Mouse (Mus musculus) embryonic facial prominence, embryonic 11.5 days (tissue): ENCODE measurements around the gene Msmp. TPM values are rescaled to one million over a fixed set of nuclear protein-coding genes. Genes with fewer than 3 reads are reported as not detected.

Experiments used
- ATAC-seq: fragments of 200-750 bp; cut with Nextera tagmentation; replicated peaks from 2 replicates; pipeline ENCODE4 v1.8.0; 2017; ENCODE audit warnings: low read depth; ENCODE audit not compliant: insufficient number of reproducible peaks, low FRiP score, low TSS enrichment
- DNase-seq: peaks from one replicate; pipeline ENCODE4 v3.0.0-alpha.2; 2015; ENCODE audit warnings: low spot score
- H3K27ac ChIP-seq: fragments of 300-500 bp; sonication (generic); replicated peaks from 2 replicates; pipeline ENCODE4 v1.5.1; 2014; ENCODE audit warnings: mild to moderate bottlenecking, low read depth, low read length, control low read depth
- H3K27me3 ChIP-seq: fragments of 300-500 bp; sonication (generic); 2 replicates; pipeline ENCODE4 v1.6.1; 2014; ENCODE audit warnings: mild to moderate bottlenecking, low read length, moderate library complexity, mixed read lengths; ENCODE audit not compliant: control insufficient read depth, insufficient read depth
- H3K36me3 ChIP-seq: fragments of 300-500 bp; sonication (generic); replicated peaks from 2 replicates; pipeline ENCODE4 v1.6.1; 2014; ENCODE audit warnings: low read depth, mild to moderate bottlenecking, low read length, moderate library complexity, mixed read lengths; ENCODE audit not compliant: control insufficient read depth, insufficient read depth
- H3K4me1 ChIP-seq: fragments of 300-500 bp; sonication (generic); 2 replicates; pipeline ENCODE4 v1.6.1; 2014; ENCODE audit warnings: low read length, mixed read lengths; ENCODE audit not compliant: control insufficient read depth, insufficient read depth
- H3K4me2 ChIP-seq: fragments of 300-500 bp; sonication (generic); 2 replicates; pipeline ENCODE4 v1.6.1; 2014; ENCODE audit warnings: low read depth, mild to moderate bottlenecking, control low read depth, low read length, moderate library complexity
- H3K4me3 ChIP-seq: fragments of 300-500 bp; sonication (generic); 2 replicates; pipeline ENCODE4 v1.5.1; 2014; ENCODE audit warnings: low read depth, low read length, control low read depth
- H3K9ac ChIP-seq: fragments of 300-500 bp; sonication (generic); replicated peaks from 2 replicates; pipeline ENCODE4 v1.6.1; 2014; ENCODE audit warnings: mild to moderate bottlenecking, control low read depth, low read length
- H3K9me3 ChIP-seq: fragments of 300-500 bp; sonication (generic); replicated peaks from 2 replicates; pipeline ENCODE4 v1.6.1; 2016; ENCODE audit warnings: mild to moderate bottlenecking, low read length, inconsistent platforms, mixed read lengths; ENCODE audit not compliant: control insufficient read depth
- WGBS: fragments of 180-500 bp; shearing (Covaris S2); extraction: QIAGEN DNeasy Blood & Tissue Kit; methylation state at CpG from one replicate; pipeline ENCODE4 v1.1.7; 2014; 5-methylcytosine and 5-hydroxymethylcytosine counted together
- microRNA-seq: library from miRNA; unstranded; fragments of <30 nt; microRNA quantifications from one replicate; pipeline ENCODE4, GENCODE M21; 2016; ENCODE audit warnings: borderline number of aligned reads
- polyA plus RNA-seq: library from polyadenylated mRNA; unstranded; fragments of >200 nt; fragmentation: Nextera tagmentation; extraction: Ambion mirVana; gene quantifications from 2 replicates; pipeline ENCODE4 v1.2.1, GENCODE M21; 2014

The Msmp gene
- polyA plus RNA-seq, 1 experiment from 2014 or later, result not detected

GRCm38 (mm10) chr4:43546375-43547047 lies 37.8 kb downstream of the Msmp start:
- peaks cover 30% of the 10 kb centered on the region for H3K36me3 ChIP-seq
- WGBS, result 96% methylated on average over 12 of the region's 12 CpGs
- DNase-seq, result no peak

GRCm38 (mm10) chr4:43542044-43542443 lies 42.2 kb downstream of the Msmp start:
- DNase-seq (no peak), ATAC-seq (no peak)
- Histone ChIP-seq H3K27me3 (no peaks in the 10 kb centered on the region), H3K4me1 (no peaks in the 10 kb centered on the region), H3K36me3 (peaks cover 37% of the 10 kb centered on the region), H3K9me3 (no peaks in the 10 kb centered on the region), H3K9ac (no peak overlapping the region), H3K4me2 (no peak overlapping the region), H3K27ac (no peak overlapping the region), H3K4me3 (no peak overlapping the region)
- 60% methylated on average over 3 of the region's 3 CpGs for WGBS

More at GRCm38 (mm10) chr4:43546375-43547047, 37.8 kb downstream of the Msmp start:
- ATAC-seq, result no peak
- H3K4me1 ChIP-seq, result no peaks in the 10 kb centered on the region
- H3K9me3 ChIP-seq, result no peaks in the 10 kb centered on the region
- no peak overlapping the region for H3K27ac ChIP-seq
- H3K9ac ChIP-seq, result no peak overlapping the region
- H3K27me3 ChIP-seq, result no peaks in the 10 kb centered on the region
- H3K4me2 ChIP-seq, result no peak overlapping the region
- H3K4me3 ChIP-seq, result no peak overlapping the region

- DNase-seq, result no peak
- Histone ChIP-seq H3K4me2 (no peak overlapping the region), H3K27ac (no peak overlapping the region), H3K4me3 (no peak overlapping the region), H3K27me3 (no peaks in the 10 kb centered on the region), H3K4me1 (no peaks in the 10 kb centered on the region), H3K36me3 (peaks cover 39% of the 10 kb centered on the region), H3K9ac (no peak overlapping the region), H3K9me3 (no peaks in the 10 kb centered on the region)
- WGBS, result 94% methylated on average over 9 of the region's 9 CpGs
- no peak for ATAC-seq
These were observed 48.3 kb downstream of the Msmp start for GRCm38 (mm10) chr4:43536031-43536430.

GRCm38 (mm10) chr4:43535628-43536027 lies 48.7 kb downstream of the Msmp start:
- Histone ChIP-seq H3K36me3 (peaks cover 39% of the 10 kb centered on the region), H3K9ac (no peak overlapping the region), H3K4me2 (no peak overlapping the region), H3K9me3 (no peaks in the 10 kb centered on the region), H3K4me1 (no peaks in the 10 kb centered on the region), H3K27ac (no peak overlapping the region), H3K4me3 (no peak overlapping the region), H3K27me3 (no peaks in the 10 kb centered on the region)
- ATAC-seq (no peak), DNase-seq (no peak)
- WGBS, result 95% methylated on average over 8 of the region's 8 CpGs

GRCm38 (mm10) chr4:43533270-43533669 lies 51.0 kb downstream of the Msmp start:
- DNase-seq (no peak), ATAC-seq (no peak)
- H3K36me3 ChIP-seq, result peaks cover 24% of the 10 kb centered on the region
- no peaks in the 10 kb centered on the region for H3K9me3 ChIP-seq
- H3K27me3 ChIP-seq, result no peaks in the 10 kb centered on the region
- H3K4me3 ChIP-seq, result no peak overlapping the region
- no peak overlapping the region for H3K9ac ChIP-seq
- no peak overlapping the region for H3K27ac ChIP-seq
- H3K4me1 ChIP-seq, result no peaks in the 10 kb centered on the region
- H3K4me2 ChIP-seq, result no peak overlapping the region
- 80% methylated on average over 9 of the region's 9 CpGs for WGBS

Small RNA genes within 50 kb of the gene (microRNA-seq; reads per million reads assigned to microRNA genes)
- not detected for gene Gm25262

Other genes with a start within 250 kb of the Msmp start
- gene Rusc2, start 202.5 kb downstream of the Msmp start, polyA plus RNA-seq, result 7.4 TPM in 2 replicates
- 0.17 TPM in 1 of 2 replicates, not detected in the other for gene Fam166b, start 155.4 kb downstream of the Msmp start, polyA plus RNA-seq
- 8.2 TPM in 2 replicates for gene Tesk1, start 142.6 kb downstream of the Msmp start, polyA plus RNA-seq
- 2.4 and 2.7 TPM in 2 replicates for gene Cd72, start 129.9 kb downstream of the Msmp start, polyA plus RNA-seq
- not detected in 2 replicates for gene Sit1, start 100.8 kb downstream of the Msmp start, polyA plus RNA-seq
- 54.6 and 61.1 TPM in 2 replicates for gene Ccdc107, start 91.6 kb downstream of the Msmp start, polyA plus RNA-seq
- gene Arhgef39, start 84.8 kb downstream of the Msmp start, polyA plus RNA-seq, result 41.0 and 43.7 TPM in 2 replicates
- gene Car9, start 77.5 kb downstream of the Msmp start, polyA plus RNA-seq, result 0.41 and 0.52 TPM in 2 replicates
- 97.9 and 99.1 TPM in 2 replicates for gene Tpm2, start 60.7 kb downstream of the Msmp start, polyA plus RNA-seq
- gene Creb3, start 22.2 kb downstream of the Msmp start, polyA plus RNA-seq, result 41.0 and 41.7 TPM in 2 replicates
- gene Tln1, start 21.8 kb downstream of the Msmp start, polyA plus RNA-seq, result 40.6 and 42.1 TPM in 2 replicates
- 21.1 and 30.4 TPM in 2 replicates for gene Rgp1, start 5.8 kb downstream of the Msmp start, polyA plus RNA-seq
- gene Gba2, start 5.6 kb downstream of the Msmp start, polyA plus RNA-seq, result 21.0 and 21.1 TPM in 2 replicates
- 16.6 and 18.2 TPM in 2 replicates for gene Npr2, start 47.4 kb upstream of the Msmp start, polyA plus RNA-seq
- gene Spag8, start 69.1 kb upstream of the Msmp start, polyA plus RNA-seq, result 1.1 and 1.8 TPM in 2 replicates
- 76.3 and 84.7 TPM in 2 replicates for gene Hint2, start 72.0 kb upstream of the Msmp start, polyA plus RNA-seq
- 2.1 and 3.2 TPM in 2 replicates for gene Tmem8b, start 84.5 kb upstream of the Msmp start, polyA plus RNA-seq
- 2.8 and 3.0 TPM in 2 replicates for gene Fam221b, start 84.7 kb upstream of the Msmp start, polyA plus RNA-seq
- not detected in 2 replicates for gene Olfr70, start 116.3 kb upstream of the Msmp start, polyA plus RNA-seq
- not detected in 2 replicates for gene Olfr71, start 125.8 kb upstream of the Msmp start, polyA plus RNA-seq
- 0.18 and 0.20 TPM in 2 replicates for gene Hrct1, start 142.7 kb upstream of the Msmp start, polyA plus RNA-seq
- 0.04 and 0.08 TPM in 2 replicates for gene Spaar, start 145.5 kb upstream of the Msmp start, polyA plus RNA-seq
- not detected in 2 replicates for gene Olfr159, start 186.5 kb upstream of the Msmp start, polyA plus RNA-seq
- gene Olfr156, start 239.4 kb upstream of the Msmp start, polyA plus RNA-seq, result 0.26 TPM in 1 of 2 replicates, not detected in the other